ENCODE assay signal across 28 mouse cellular contexts in the genomic region with DNA sequence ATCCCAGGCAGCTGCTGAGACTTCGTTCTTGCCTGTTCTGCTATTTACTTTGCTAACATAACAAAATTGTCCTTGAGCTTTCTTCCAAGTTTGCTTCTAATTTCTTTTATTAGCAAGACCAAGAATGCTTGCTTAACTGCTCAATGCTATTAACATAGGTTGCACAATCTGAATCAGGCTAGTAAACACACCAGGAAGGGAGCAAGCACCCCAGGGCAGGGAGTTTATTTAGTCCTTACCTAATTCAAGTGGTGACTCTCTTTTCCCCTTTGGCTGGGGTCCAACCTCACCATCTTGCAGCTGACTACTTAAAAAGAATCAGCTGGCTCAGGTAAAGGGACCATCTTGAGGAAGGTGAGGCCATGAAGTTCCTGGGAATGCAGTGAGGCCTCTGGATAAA. TPM values are rescaled to one million over a fixed set of nuclear protein-coding genes. Genes with fewer than 3 reads are reported as not detected.
DNase-seq lines count a peak whose midpoint lies in the region; TF ChIP-seq lines count a peak whose summit lies in the region.
"Had no signal": no experiment of that assay in that cellular context is flagged by ENCODE, and none has a peak within 500 bp of the region (broad histone marks: within the 10 kb centered on the region; RNA-seq: fewer than 3 reads in every experiment).

No protein-coding gene starts in this region.

- whole genome bisulfite sequencing in cerebellum, adult 2 months = 79% methylated on average over 1 of the region's 1 CpGs

- DNase-seq in kidney, adult 11 months = peak; percentile 12
- DNase-seq in kidney, postnatal 14 days = no peak
- DNase-seq in urinary bladder, postnatal 14 days (ENCODE audit: low spot score) = peak; percentile 14
- DNase-seq in urinary bladder, adult 18-20 months (ENCODE audit: low spot score in 2 of 2) = no peak
- DNase-seq in lung, postnatal 14 days = peak; percentile 9
- DNase-seq in left cerebral cortex, postnatal 25 days (ENCODE audit: low spot score in 2 of 2) = no peak
- DNase-seq in cerebellum, adult 2 months = no peak
- DNase-seq: adrenal gland, adult 2 months; cerebellum, adult 8-10 months; cerebellum, postnatal 36 days; embryo, embryonic 11 days; kidney, postnatal 4 days; left cerebral cortex, postnatal 4 days; right cerebral cortex, adult 18-20 months; right cerebral cortex, postnatal 4 days; thymus, postnatal 36 days had no signal

- intact Hi-C loops in left cerebral cortex, postnatal 25 days (cut with DNase I) = no loop called here

- no peak overlapping the region for H3K4me3 ChIP-seq in cerebellum, adult 2 months (replicated peaks; ENCODE audit: insufficient read depth, low read depth, low read length)
- H3K4me3 ChIP-seq: embryonic facial prominence, embryonic 15.5 days; forebrain, embryonic 15.5 days; hindbrain, embryonic 15.5 days; limb, embryonic 15.5 days; midbrain, embryonic 12.5 days; neural tube, embryonic 15.5 days had no signal

- H3K27me3 ChIP-seq in cerebellum, adult 2 months (ENCODE audit: control insufficient read depth, insufficient read depth, low read length) = no peaks in the 10 kb centered on the region
- H3K27me3 ChIP-seq: embryonic facial prominence, embryonic 15.5 days; forebrain, embryonic 15.5 days; hindbrain, embryonic 15.5 days; limb, embryonic 15.5 days; midbrain, embryonic 12.5 days; neural tube, embryonic 15.5 days had no signal

- no peak for TF ChIP-seq POLR2A in cerebellum, adult 2 months (IDR thresholded peaks at IDR 0.05; ENCODE audit: borderline replicate concordance, insufficient read depth, low read length)

- no peak for TF ChIP-seq CTCF in cerebellum, adult 2 months (IDR thresholded peaks at IDR 0.05; ENCODE audit: borderline replicate concordance, insufficient read depth, low read depth, low read length)

- H3K4me1 ChIP-seq in cerebellum, adult 2 months (ENCODE audit: control insufficient read depth, insufficient read depth, low read length) = no peaks in the 10 kb centered on the region
- H3K4me1 ChIP-seq: embryonic facial prominence, embryonic 15.5 days; forebrain, embryonic 15.5 days; hindbrain, embryonic 15.5 days; limb, embryonic 15.5 days; midbrain, embryonic 12.5 days; neural tube, embryonic 15.5 days had no signal

- H3K27ac ChIP-seq in cerebellum, adult 2 months (ENCODE audit: insufficient read depth, low read length) = no peak overlapping the region
- H3K27ac ChIP-seq: embryonic facial prominence, embryonic 15.5 days; forebrain, embryonic 15.5 days; hindbrain, embryonic 15.5 days; limb, embryonic 15.5 days; midbrain, embryonic 12.5 days; neural tube, embryonic 15.5 days had no signal

RNA-seq across cellular contexts. Expression of a gene that starts 42.6 kb away (rescaled TPM):
- 1 to 10 TPM; 2.1 to 2.6 TPM for total RNA-seq in left cerebral cortex, postnatal 25 days (2021)
- not detected in 2 replicates for polyA plus RNA-seq in cerebellum, adult 2 months (2012; rRNA removed)
- total RNA-seq: gastrocnemius, adult 8-10 months; hematopoietic stem cell, adult 5-6 weeks; megakaryocyte, adult 5-6 weeks had no signal
- polyA plus RNA-seq: CD4-positive, CD25-positive, alpha-beta regulatory T cell, adult 4 months; embryonic facial prominence, embryonic 15.5 days; heart, embryonic 11.5 days; limb, embryonic 15.5 days; liver, embryonic 16.5 days; midbrain, embryonic 12.5 days had no signal

Comparison
In these comparisons a context has a peak if more than half of its experiments do, and no peak if none do; other contexts are left out.
1. DNase-seq: peak in kidney, adult 11 months (single experiment), urinary bladder, postnatal 14 days (single experiment) and lung, postnatal 14 days (single experiment); none in kidney, postnatal 14 days (single experiment), urinary bladder, adult 18-20 months (0 of 2), left cerebral cortex, postnatal 25 days (0 of 2) and cerebellum, adult 2 months (0 of 2).